Mouse (Mus musculus) thymus, adult 2 months (tissue): ENCODE measurements around the gene Shroom3. TPM values are rescaled to one million over a fixed set of nuclear protein-coding genes. Genes with fewer than 3 reads are reported as not detected.

Experiments
- DNase-seq: peaks from one replicate; pipeline ENCODE4 v3.0.0; 2021
- H3K27ac ChIP-seq: fragments of 200-500 bp; 2 replicates; pipeline ENCODE4 v1.5.1; 2012; ENCODE audit warnings: low read length, control low read depth; ENCODE audit not compliant: control insufficient read depth, insufficient read depth
- H3K27me3 ChIP-seq: fragments of 200-500 bp; 2 replicates; pipeline ENCODE4 v1.6.1; 2012; ENCODE audit warnings: mild to moderate bottlenecking, low read length, moderate library complexity, mixed read lengths; ENCODE audit not compliant: control insufficient read depth, insufficient read depth
- H3K36me3 ChIP-seq: fragments of 200-500 bp; 2 replicates; pipeline ENCODE4 v1.6.1; 2012; ENCODE audit warnings: mild to moderate bottlenecking, low read length, moderate library complexity; ENCODE audit not compliant: control insufficient read depth, insufficient read depth
- H3K4me1 ChIP-seq: fragments of 200-500 bp; replicated peaks from 2 replicates; pipeline ENCODE4 v1.6.1; 2012; ENCODE audit warnings: low read length; ENCODE audit not compliant: control insufficient read depth, insufficient read depth
- H3K4me3 ChIP-seq: fragments of 200-500 bp; 2 replicates; pipeline ENCODE4 v1.5.1; 2012; ENCODE audit warnings: mild to moderate bottlenecking, low read length, control low read depth, moderate library complexity; ENCODE audit not compliant: control insufficient read depth, insufficient read depth
- CTCF ChIP-seq: fragments of 200-500 bp; IDR thresholded peaks from 2 replicates; pipeline ENCODE4 v1.5.1; 2012; ENCODE audit warnings: mild to moderate bottlenecking, control low read depth, low read length, moderate library complexity, borderline replicate concordance; ENCODE audit not compliant: control insufficient read depth, poor library complexity, insufficient read depth; ENCODE audit errors: extremely low read depth
- POLR2A ChIP-seq: fragments of 200-500 bp; IDR thresholded peaks from 2 replicates; pipeline ENCODE4 v1.6.1; 2012; ENCODE audit warnings: mild to moderate bottlenecking, low read length, control low read depth, moderate library complexity; ENCODE audit not compliant: control insufficient read depth, poor library complexity, insufficient read depth; ENCODE audit errors: extremely low read depth
- WGBS: fragments of 180-500 bp; shearing (Covaris S2); methylation state at CpG from one replicate; pipeline ENCODE4 v1.1.7; 2018; 5-methylcytosine and 5-hydroxymethylcytosine counted together
- polyA plus RNA-seq: library from polyadenylated mRNA; depleted of rRNA; stranded (reverse); fragments of >200 nt; gene quantifications from 2 replicates; pipeline ENCODE4 v1.2.3, GENCODE M21; 2012

Shroom3 gene
- polyA plus RNA-seq, 1 experiment, result 4.0 TPM

DNA sequence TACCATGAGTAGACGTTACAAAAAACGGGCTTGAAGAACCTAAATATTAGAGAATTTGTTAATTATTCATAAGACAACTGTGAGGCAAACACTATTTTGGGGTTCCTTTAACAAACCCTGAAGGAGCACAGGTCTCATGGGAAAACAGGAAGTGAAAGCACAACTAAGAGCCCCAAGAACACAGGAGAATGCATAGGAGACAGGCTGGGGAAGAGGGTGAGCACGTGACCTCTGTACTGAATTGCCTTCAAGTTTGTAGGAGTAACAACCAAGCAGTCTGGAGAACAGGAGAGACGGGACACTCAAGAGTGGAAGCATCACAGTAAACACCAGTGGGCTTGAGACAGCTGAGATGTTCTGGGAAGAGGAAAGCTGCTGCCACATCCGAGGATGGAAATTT lies 16.4 kb upstream of the Shroom3 start:
- 90% methylated on average over 5 of the region's 5 CpGs for WGBS
- Histone ChIP-seq H3K4me1 (no peaks in the 10 kb centered on the region), H3K36me3 (no peaks in the 10 kb centered on the region), H3K27me3 (no peaks in the 10 kb centered on the region), H3K27ac (no peak overlapping the region), H3K4me3 (no peak overlapping the region)
- no peak for DNase-seq
- TF ChIP-seq POLR2A (no peak), CTCF (no peak)

DNA sequence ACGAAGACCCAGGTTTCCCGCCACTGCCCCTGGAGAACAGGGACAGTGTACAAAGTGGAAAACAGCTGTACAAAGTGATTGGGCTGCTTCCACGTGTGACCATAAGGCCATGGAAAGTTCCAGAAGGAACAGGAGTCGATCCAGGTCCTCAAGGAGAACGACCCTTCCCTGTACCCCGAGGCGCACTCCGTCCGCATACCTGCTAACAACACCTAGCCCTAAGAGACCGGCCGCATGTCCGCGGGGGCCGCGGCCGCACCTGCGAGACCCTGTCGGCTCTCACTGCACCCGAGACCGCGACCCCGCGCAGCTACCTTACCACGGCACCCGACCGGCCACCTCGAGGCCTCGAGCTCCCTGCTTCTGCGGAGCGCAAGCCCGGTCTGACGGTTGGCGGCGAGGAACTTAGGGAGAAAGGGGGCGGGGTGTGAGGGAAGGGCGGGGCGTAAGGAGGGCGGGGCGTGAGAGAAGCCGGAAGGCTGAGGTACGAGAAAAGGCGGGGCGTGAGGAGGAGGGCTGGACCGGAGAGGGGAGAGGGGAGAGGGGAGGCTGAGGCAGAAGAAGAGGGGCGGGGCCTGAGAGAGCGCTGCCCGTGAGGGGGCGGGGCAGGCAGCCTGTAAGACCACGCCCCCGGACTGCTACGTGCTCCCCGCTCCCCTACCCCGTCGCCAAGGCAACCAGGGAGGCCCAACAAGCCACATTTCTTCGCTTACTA lies 8.2 kb upstream of the Shroom3 start, which contains the start of gene Ccdc158:
Gene Ccdc158, minus strand, starts transcription at position 413 of the 715 bp plus-strand sequence.
- peak within 1 kb of the TSS; percentile 31 for H3K4me3 ChIP-seq
- peak; percentile 52 for DNase-seq
- H3K36me3 ChIP-seq, result no peaks in the 10 kb centered on the region
- 15% methylated on average over 52 of the region's 55 CpGs for WGBS
- peaks cover 11% of the 10 kb centered on the region for H3K4me1 ChIP-seq
- no peak for TF ChIP-seq POLR2A
- TF ChIP-seq CTCF, result no peak
- H3K27me3 ChIP-seq, result no peaks in the 10 kb centered on the region
- H3K27ac ChIP-seq, result no peak within 1 kb of the TSS

DNA sequence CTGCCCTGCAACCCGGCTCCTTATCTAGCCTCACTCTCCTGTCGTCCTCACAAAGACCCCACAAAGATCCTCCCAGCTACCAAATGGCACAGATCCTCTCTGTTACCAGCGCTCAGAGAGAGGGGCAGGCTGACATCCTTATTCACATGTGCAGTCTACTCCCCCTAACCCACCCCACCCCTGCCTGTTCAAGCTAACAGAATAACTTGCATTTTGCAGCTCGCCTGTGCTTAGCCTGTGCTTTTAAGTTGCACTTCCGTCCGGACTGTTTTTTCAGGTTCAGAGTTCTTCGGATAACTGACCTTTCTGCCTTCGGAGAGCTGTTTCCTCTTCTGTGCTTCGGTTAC lies 7.7 kb upstream of the Shroom3 start:
- Histone ChIP-seq H3K27ac (no peak overlapping the region), H3K27me3 (no peaks in the 10 kb centered on the region), H3K4me1 (peaks cover 11% of the 10 kb centered on the region), H3K4me3 (peak overlapping the region; percentile 12; the same call in 1 of the 2 replicates), H3K36me3 (no peaks in the 10 kb centered on the region)
- DNase-seq, result no peak
- no peak for TF ChIP-seq CTCF
- TF ChIP-seq POLR2A, result no peak
- WGBS, result 5% methylated on average over 9 of the region's 9 CpGs

DNA sequence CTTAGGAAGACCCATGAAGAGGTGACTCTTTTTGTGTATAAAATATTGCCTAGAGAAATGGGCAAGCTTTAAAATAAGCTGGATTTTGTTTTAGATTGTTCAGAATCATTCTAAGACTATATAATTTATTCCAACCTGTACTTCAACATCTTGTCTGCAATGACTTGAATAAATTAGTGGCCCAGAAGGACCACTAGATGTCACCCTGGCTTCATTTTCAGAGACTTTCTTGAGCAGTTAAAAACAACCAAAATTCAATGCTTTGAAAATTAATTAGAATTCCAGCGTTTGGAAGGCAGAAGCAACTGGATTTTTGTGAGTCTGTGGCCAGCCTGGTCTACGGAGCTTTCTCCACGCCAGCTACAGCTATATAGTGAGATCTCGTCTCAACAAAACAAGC lies 3.8 kb upstream of the Shroom3 start:
- peaks cover 12% of the 10 kb centered on the region; the same call in 1 of the 2 replicates for H3K27me3 ChIP-seq
- WGBS, result 46% methylated on average over 4 of the region's 4 CpGs
- TF ChIP-seq POLR2A, result no peak
- no peak for TF ChIP-seq CTCF
- DNase-seq, result no peak
- H3K36me3 ChIP-seq, result no peaks in the 10 kb centered on the region
- no peak overlapping the region for H3K27ac ChIP-seq
- no peak overlapping the region for H3K4me3 ChIP-seq
- peaks cover 11% of the 10 kb centered on the region for H3K4me1 ChIP-seq

DNA sequence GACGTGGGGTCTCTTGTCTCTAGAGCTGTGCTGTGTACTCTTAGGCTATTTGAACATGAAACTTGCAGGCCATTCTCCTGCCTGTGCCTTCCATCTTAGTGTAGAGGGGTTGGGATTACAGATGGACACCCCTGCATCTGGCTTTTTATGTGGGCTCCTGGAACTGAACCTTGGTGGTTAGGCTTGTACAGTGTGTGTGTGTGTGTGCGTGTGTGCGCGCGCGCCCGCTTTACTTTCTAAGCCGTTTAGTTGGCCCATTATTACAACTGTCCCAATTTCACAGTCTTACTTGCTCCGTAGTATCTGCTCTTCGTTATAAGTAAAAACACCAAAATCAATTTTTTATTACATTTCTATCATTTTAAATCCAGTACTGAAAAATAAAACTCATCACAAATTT lies 1.4 kb upstream of the Shroom3 start:
- Histone ChIP-seq H3K4me1 (no peaks in the 10 kb centered on the region), H3K36me3 (no peaks in the 10 kb centered on the region), H3K4me3 (no peak overlapping the region), H3K27me3 (peaks cover 12% of the 10 kb centered on the region; the same call in 1 of the 2 replicates), H3K27ac (no peak overlapping the region)
- no peak for TF ChIP-seq CTCF
- no peak for DNase-seq
- 89% methylated on average over 10 of the region's 10 CpGs for WGBS

DNA sequence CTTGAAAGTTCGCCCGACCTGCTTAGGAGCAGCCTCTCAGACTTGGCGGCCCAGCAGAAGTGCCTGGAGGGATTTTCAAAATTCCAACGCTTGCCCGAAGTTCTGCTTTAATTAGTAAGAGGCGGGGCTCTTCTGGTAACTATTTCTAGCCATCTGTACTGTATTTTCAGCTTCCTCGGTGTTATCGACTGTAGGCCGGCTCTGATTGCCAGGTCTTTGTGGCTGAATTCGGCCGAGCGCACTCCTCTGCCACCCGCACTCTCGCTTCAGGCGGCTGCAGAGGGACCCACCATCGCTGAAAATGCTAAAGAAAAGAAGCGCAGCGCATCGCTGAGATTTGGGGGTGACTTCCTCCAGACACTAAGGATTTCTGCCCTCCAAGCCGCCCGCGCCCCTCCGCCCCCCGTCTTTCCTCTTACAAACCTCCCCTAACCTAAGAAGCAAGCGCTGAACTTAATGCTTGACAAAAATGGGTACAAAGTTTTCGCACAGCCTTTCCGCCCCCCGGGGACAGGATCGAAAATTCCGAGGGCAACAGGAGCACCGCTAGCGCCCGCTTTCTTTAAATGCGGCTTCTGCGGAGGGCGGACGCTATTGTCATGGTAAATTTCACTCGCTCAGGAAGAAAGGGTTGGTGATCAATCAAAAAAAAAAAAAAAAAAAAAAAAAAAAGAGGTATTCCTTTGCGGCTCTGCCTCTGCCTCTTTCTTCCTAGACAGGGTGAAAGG lies 450 bp upstream of the Shroom3 start:
- TF ChIP-seq CTCF (no peak), POLR2A (no peak)
- Histone ChIP-seq H3K27ac (no peak overlapping the region), H3K36me3 (no peaks in the 10 kb centered on the region), H3K4me1 (no peaks in the 10 kb centered on the region), H3K4me3 (no peak overlapping the region), H3K27me3 (peaks cover 12% of the 10 kb centered on the region; the same call in 1 of the 2 replicates)
- 9% methylated on average over 39 of the region's 39 CpGs for WGBS
- no peak for DNase-seq
